Mouse (Mus musculus): ENCODE results near the gene Clec4a2. TPM values are rescaled to one million over a fixed set of nuclear protein-coding genes. Genes with fewer than 3 reads are reported as not detected.

Gene Clec4a2
- 100 to 1,000 TPM; 180 to 204 TPM for total RNA-seq (2023)

GRCm38 (mm10) chr6:123106128-123106527 lies at the start of gene Clec4a2:
Gene Clec4a2, plus strand, starts transcription at chr6:123106428.

GRCm38 (mm10) chr6:123172593-123172992 lies 66.4 kb downstream of the Clec4a2 start, which contains the start of gene Clec4b2:
Gene Clec4b2, plus strand, starts transcription at chr6:123172893.

Other genes with a start within 250 kb of the Clec4a2 start
- gene Necap1, start 232.0 kb upstream of the Clec4a2 start, total RNA-seq (2023): 10 to 100 TPM; 96.4 to 96.9 TPM
- 100 to 1,000 TPM; 455 to 474 TPM for gene Clec4a1, start 184.6 kb upstream of the Clec4a2 start, total RNA-seq (2023)
- gene Clec4a3, start 153.9 kb upstream of the Clec4a2 start, total RNA-seq (2023): 100 to 1,000 TPM; 451 to 523 TPM
- gene Clec4a4, start 116.1 kb upstream of the Clec4a2 start, total RNA-seq (2023): 10 to 100 TPM; 12.8 to 13.9 TPM
- 10 to 100 TPM; 15.0 to 27.0 TPM for gene Clec4b1, start 56.5 kb upstream of the Clec4a2 start, total RNA-seq (2023)
- 1 to 10 TPM; 2.5 to 4.1 TPM for gene Clec4b2, start 66.5 kb downstream of the Clec4a2 start, total RNA-seq (2023)
- gene Clec4n, start 123.4 kb downstream of the Clec4a2 start, total RNA-seq (2023): 10 to 100 TPM; 45.5 to 91.7 TPM
- 10 to 100 TPM; 23.4 to 38.8 TPM for gene Clec4d, start 155.7 kb downstream of the Clec4a2 start, total RNA-seq (2023)
- gene Clec4e, start 183.4 kb downstream of the Clec4a2 start, total RNA-seq (2023): 100 to 1,000 TPM; 191 to 292 TPM
- gene Vmn2r19, start 201.9 kb downstream of the Clec4a2 start, total RNA-seq (2023): not detected

Data from monocyte, adult 59 days (primary cell).